Mouse (Mus musculus): ENCODE measurements around the gene Plbd2. TPM values are rescaled to one million over a fixed set of nuclear protein-coding genes. Genes with fewer than 3 reads are reported as not detected.
A peak's percentile ranks its signal among the peaks of the same experiment; 100 is the strongest.
"Not testable (repeated sequence)": the region's sequence is repeated elsewhere in the genome, so short reads cannot be mapped to it uniquely, and the experiment has no call there.

Gene Plbd2
- polyA plus RNA-seq, 1 experiment from 2014 or later = 40.8 TPM

DNA sequence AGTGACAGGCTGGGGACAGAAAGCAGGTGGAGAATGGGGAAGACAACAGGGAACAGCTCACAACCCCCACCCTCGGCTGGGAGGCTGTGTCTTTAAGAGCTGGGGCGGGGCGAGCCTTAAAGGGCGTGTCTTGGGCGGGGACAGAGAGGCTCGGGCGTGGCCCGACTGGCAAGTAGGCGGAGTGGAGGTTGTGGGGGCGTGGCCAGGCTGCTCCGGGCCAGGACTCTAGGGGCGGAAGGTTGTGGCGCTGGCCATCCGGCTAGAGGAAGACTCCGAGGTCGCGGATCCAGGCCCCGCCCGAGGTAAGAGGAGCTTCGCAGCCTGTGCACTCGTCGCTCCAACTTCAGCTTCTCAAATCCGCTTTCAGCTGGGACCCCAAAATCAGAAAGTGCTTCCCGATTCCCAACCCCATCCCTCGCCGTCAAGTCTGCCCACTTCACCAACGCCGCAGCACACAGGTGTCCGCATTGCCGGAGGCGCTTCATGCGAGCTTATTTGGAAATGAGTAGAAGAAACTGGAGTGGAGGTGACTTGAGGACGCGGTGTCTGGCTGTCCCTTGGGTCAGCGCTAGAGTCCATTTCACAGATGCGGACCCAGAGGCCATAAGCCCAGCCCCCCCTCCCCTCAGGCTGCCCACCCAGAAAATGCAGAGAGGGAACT lies 7.7 kb upstream of the Plbd2 start, which contains the start of gene Slc8b1:
TSS of gene Slc8b1 (plus strand) at position 187 of the 661 bp plus-strand sequence.
- no peaks in the 10 kb centered on the region for H3K9me3 ChIP-seq (replicated peaks)
- peak; percentile 94 for ATAC-seq (replicated peaks; ENCODE audit: insufficient number of reproducible peaks, insufficient read depth, low FRiP score, low read depth)
- no peaks in the 10 kb centered on the region for H3K36me3 ChIP-seq
- peak within 1 kb of the TSS; percentile 79 for H3K4me2 ChIP-seq
- H3K27me3 ChIP-seq = peaks cover 3% of the 10 kb centered on the region; the same call in 1 of the 2 replicates
- no peak within 1 kb of the TSS for H3K27ac ChIP-seq
- peak within 1 kb of the TSS; percentile 54 for H3K9ac ChIP-seq
- WGBS = 2% methylated on average over 36 of the region's 36 CpGs
- peak within 1 kb of the TSS; percentile 61 for H3K4me3 ChIP-seq
- H3K4me1 ChIP-seq (replicated peaks) = peaks cover 42% of the 10 kb centered on the region

DNA sequence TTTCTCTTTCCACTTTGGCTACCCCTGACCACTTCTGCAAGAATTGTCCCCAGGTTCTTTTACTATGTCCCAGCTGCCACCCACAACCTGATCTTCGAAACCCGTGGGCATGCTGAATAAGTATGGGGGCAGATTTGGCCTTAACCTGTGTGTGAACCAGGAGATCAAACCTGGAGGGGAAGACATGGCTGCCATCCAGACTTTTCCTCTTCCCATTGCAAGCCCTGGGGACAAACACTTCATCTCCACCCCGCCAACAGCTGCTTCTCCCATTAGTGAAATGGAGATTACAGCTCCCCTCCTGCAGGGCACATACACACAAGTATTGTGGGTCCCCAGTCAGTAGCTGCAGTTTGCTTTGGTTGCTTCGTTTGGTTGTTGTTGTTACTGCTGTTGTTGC lies 3.9 kb upstream of the Plbd2 start:
- no peak overlapping the region for H3K9ac ChIP-seq
- no peaks in the 10 kb centered on the region for H3K36me3 ChIP-seq
- no peak overlapping the region for H3K4me2 ChIP-seq
- WGBS = 58% methylated on average over 4 of the region's 4 CpGs
- ATAC-seq (replicated peaks; ENCODE audit: insufficient number of reproducible peaks, insufficient read depth, low FRiP score, low read depth) = no peak
- peaks cover 3% of the 10 kb centered on the region; the same call in 1 of the 2 replicates for H3K27me3 ChIP-seq
- H3K9me3 ChIP-seq (replicated peaks) = no peaks in the 10 kb centered on the region
- H3K4me3 ChIP-seq = no peak overlapping the region
- H3K4me1 ChIP-seq (replicated peaks) = peaks cover 33% of the 10 kb centered on the region
- no peak overlapping the region for H3K27ac ChIP-seq

DNA sequence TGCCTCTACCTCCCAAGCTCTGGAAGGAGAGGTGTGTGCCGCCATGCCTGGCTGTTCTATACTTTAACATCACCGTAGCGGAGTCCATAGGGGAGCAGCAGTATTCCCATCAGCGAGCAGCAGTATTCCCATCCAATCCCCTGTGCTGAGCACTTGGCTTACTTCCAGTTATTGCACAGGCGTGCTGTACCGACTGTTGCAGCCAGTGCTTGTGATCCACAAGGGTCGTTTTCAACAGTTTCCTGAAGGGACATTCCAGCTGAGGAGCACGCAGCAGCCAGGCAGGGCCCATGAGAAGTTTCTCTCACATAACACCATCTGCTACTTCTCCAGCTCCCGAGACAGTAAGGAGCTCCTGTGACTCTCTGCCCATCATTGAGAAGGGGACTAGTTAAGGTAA lies 3.1 kb upstream of the Plbd2 start:
- no peaks in the 10 kb centered on the region for H3K36me3 ChIP-seq
- 24% methylated on average over 9 of the region's 9 CpGs for WGBS
- no peak overlapping the region for H3K4me2 ChIP-seq
- H3K27ac ChIP-seq = no peak overlapping the region; the same call in 1 of the 2 replicates
- no peak overlapping the region for H3K9ac ChIP-seq
- H3K4me1 ChIP-seq (replicated peaks) = peaks cover 31% of the 10 kb centered on the region
- H3K9me3 ChIP-seq (replicated peaks) = no peaks in the 10 kb centered on the region
- H3K27me3 ChIP-seq = no peaks in the 10 kb centered on the region
- H3K4me3 ChIP-seq = no peak overlapping the region
- no peak for ATAC-seq (replicated peaks; ENCODE audit: insufficient number of reproducible peaks, insufficient read depth, low FRiP score, low read depth)

DNA sequence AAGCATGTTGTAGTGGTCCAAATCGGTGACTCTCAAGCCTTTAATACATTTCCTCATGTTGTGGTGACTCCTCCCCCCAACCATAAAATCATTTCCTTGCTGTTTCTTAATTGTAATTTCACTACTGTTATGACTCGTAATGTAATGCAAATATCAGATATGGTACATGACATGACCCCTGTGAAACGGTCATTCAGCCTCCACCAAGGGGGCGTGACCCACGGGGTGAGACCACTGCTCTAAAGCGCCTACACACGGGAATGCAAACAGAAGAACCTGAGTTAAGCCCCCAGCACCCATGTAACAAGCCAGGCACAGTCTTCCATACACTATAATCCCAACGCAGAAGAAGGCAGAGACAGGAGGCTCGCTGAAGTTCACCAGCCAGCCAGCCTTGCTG lies 2.4 kb upstream of the Plbd2 start:
- Histone ChIP-seq H3K27me3 (no peaks in the 10 kb centered on the region), H3K27ac (no peak overlapping the region), H3K4me2 (peak overlapping the region; percentile 17; the same call in 1 of the 2 replicates), H3K4me1 (replicated peaks) (peaks cover 26% of the 10 kb centered on the region), H3K4me3 (no peak overlapping the region), H3K9me3 (replicated peaks) (no peaks in the 10 kb centered on the region), H3K9ac (no peak overlapping the region), H3K36me3 (no peaks in the 10 kb centered on the region)
- ATAC-seq (replicated peaks; ENCODE audit: insufficient number of reproducible peaks, insufficient read depth, low FRiP score, low read depth) = no peak
- WGBS = 66% methylated on average over 9 of the region's 9 CpGs

DNA sequence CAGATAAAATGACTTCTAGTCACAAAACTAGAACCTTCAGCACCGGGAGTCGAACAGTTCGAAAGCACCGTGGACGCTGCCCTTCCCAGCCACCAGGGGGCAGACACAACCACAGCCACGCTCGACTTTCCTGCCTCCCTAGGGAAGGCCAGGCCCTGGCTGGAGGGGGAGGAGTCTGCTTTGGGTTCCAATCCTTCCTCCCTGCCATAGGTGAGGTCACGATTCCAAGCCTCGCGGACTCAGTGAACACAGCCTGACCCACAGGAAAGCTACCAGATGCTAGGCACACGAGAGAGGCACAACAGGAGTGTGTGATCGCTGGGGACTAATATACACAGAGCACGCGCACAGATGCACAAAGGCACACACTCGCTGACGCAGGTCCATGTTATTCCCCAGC lies 1.9 kb upstream of the Plbd2 start:
- no peak for ATAC-seq (replicated peaks; ENCODE audit: insufficient number of reproducible peaks, insufficient read depth, low FRiP score, low read depth)
- WGBS = 25% methylated on average over 16 of the region's 16 CpGs
- H3K36me3 ChIP-seq = no peaks in the 10 kb centered on the region
- no peaks in the 10 kb centered on the region for H3K27me3 ChIP-seq
- H3K4me2 ChIP-seq = peak overlapping the region; percentile 17; the same call in 1 of the 2 replicates
- no peak overlapping the region for H3K9ac ChIP-seq
- no peak overlapping the region for H3K4me3 ChIP-seq
- H3K4me1 ChIP-seq (replicated peaks) = peaks cover 24% of the 10 kb centered on the region
- no peaks in the 10 kb centered on the region for H3K9me3 ChIP-seq (replicated peaks)
- H3K27ac ChIP-seq = no peak overlapping the region

DNA sequence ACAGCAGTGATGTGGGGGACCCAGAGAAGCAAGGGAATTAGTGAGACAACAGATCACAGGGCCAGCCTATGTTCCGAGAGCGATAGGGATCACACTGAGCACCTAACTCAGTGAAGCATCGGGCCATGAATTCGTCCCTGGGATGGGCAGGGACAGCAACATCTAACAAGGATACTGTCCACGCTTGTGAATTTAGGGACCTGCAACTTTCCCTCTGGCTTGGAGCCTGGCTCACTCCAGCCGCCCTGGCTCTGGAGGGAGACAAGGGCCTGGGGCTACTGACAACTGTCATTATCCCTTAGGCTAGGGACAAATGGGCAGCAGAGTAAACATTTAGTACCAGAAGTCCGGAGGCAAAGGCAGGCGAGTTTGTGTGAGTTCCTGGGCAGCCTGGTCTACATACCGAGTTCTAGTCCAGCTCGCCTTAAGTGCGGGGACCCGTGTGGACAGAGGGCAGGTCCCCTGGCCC lies 716 bp downstream of the Plbd2 start:
- Histone ChIP-seq H3K27me3 (no peaks in the 10 kb centered on the region), H3K9me3 (replicated peaks) (no peaks in the 10 kb centered on the region), H3K4me1 (replicated peaks) (peaks cover 23% of the 10 kb centered on the region), H3K36me3 (no peaks in the 10 kb centered on the region), H3K4me2 (peak overlapping the region; percentile 85), H3K9ac (peak overlapping the region; percentile 81), H3K27ac (no peak overlapping the region), H3K4me3 (peak overlapping the region; percentile 71)
- 3% methylated on average over 12 of the region's 12 CpGs for WGBS
- ATAC-seq (replicated peaks; ENCODE audit: insufficient number of reproducible peaks, insufficient read depth, low FRiP score, low read depth) = no peak; the same call in 1 of the 2 replicates

DNA sequence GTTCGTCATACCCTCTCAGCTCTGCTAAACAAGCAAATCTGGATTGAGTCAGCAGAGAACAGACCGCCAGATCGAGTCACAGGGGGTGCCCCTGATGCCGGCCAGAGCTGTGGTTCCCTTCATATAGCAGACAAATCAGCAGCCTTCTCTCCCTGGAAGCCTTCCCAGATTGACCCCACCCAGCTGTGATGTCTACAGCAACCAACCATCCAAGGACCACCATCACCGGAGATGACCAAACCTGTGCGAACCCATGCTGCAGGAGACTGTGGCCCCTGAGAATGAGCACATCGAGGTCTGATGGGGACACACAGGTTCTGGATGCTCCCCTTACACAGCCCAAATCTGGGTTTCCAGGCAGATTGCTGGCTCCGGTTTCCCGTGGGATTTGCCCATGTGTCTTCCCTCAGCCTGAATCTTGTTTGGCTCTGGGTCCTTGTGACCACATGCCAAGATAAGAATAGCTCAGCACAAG lies 1.2 kb downstream of the Plbd2 start:
- no peaks in the 10 kb centered on the region for H3K9me3 ChIP-seq (replicated peaks)
- H3K36me3 ChIP-seq = no peaks in the 10 kb centered on the region
- peak overlapping the region; percentile 81 for H3K9ac ChIP-seq
- H3K4me1 ChIP-seq (replicated peaks) = peaks cover 23% of the 10 kb centered on the region
- WGBS = 52% methylated on average over 9 of the region's 9 CpGs
- peak overlapping the region; percentile 85 for H3K4me2 ChIP-seq
- no peak for ATAC-seq (replicated peaks; ENCODE audit: insufficient number of reproducible peaks, insufficient read depth, low FRiP score, low read depth)
- H3K4me3 ChIP-seq = peak overlapping the region; percentile 71
- no peak overlapping the region for H3K27ac ChIP-seq
- no peaks in the 10 kb centered on the region for H3K27me3 ChIP-seq

DNA sequence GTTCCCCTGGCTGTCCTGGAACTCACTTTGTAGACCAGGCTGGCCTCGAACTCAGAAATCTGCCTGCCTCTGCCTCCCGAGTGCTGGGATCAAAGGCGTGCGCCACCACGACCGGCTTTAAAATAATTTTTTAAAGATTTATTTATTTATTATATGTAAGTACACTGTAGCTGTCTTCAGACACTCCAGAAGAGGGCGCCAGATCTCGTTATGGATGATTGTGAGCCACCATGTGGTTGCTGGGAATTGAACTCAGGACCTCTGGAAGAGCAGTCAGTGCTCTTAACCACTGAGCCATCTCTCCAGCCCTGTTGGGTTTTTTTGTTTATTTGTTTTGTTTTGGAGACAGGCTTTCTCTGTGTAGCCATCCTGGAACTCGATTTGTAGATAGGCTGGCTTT lies 2.8 kb downstream of the Plbd2 start:
- not testable (repeated sequence) for H3K9ac ChIP-seq; H3K27me3 ChIP-seq; H3K36me3 ChIP-seq; H3K4me2 ChIP-seq; H3K4me3 ChIP-seq; H3K27ac ChIP-seq; H3K9me3 ChIP-seq (replicated peaks); ATAC-seq (replicated peaks; ENCODE audit: insufficient number of reproducible peaks, insufficient read depth, low FRiP score, low read depth)
- WGBS = 88% methylated on average over 9 of the region's 9 CpGs
- peaks cover 17% of the 10 kb centered on the region for H3K4me1 ChIP-seq (replicated peaks)

DNA sequence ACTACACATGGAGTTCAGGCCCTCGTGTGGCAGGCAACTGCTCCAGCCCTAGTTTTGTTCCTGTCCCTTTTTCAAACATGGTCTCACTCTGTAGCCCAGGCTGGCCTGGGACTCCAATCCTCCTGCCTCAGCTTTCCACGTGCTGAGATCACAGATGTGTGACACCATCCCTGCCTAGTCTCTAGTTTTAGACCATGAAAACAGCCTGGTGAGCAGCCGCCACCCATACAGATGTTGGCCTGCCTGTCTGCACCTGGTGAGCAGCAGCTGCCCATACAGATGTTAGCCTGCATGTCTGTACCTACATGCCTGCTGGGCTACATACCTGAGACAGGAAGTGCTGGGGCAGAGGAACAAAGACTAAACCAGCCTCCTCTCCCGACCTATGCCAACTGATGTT lies 4.2 kb downstream of the Plbd2 start:
- Histone ChIP-seq H3K36me3 (peaks cover 4% of the 10 kb centered on the region; the same call in 1 of the 2 replicates), H3K4me3 (no peak overlapping the region), H3K4me2 (no peak overlapping the region), H3K27ac (no peak overlapping the region), H3K9me3 (replicated peaks) (no peaks in the 10 kb centered on the region), H3K27me3 (no peaks in the 10 kb centered on the region), H3K9ac (no peak overlapping the region), H3K4me1 (replicated peaks) (peaks cover 12% of the 10 kb centered on the region)
- ATAC-seq (replicated peaks; ENCODE audit: insufficient number of reproducible peaks, insufficient read depth, low FRiP score, low read depth) = no peak
- WGBS = 83% methylated on average over 4 of the region's 4 CpGs

DNA sequence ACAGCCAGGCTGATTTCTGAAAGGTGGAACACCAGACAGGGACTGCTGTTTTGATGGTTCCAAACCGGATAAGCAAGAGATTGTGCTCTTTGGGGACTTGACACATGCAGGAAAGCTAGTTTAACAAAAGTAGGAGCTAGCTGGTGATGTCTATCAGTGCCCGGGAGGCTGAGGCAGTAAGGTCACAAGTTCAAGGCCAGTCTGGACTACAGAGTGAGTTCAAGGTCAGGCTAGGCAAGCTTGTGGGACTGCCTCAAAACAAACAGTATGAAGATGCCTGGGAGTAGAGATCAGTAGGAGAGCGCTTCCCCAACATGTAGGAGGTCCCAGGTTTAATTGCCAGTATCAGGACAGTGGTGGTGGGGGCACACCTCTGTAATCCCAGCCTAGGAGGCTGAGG lies 6.4 kb downstream of the Plbd2 start:
- no peak for ATAC-seq (replicated peaks; ENCODE audit: insufficient number of reproducible peaks, insufficient read depth, low FRiP score, low read depth)
- Histone ChIP-seq H3K27ac (no peak overlapping the region), H3K9me3 (replicated peaks) (no peaks in the 10 kb centered on the region), H3K4me1 (replicated peaks) (peaks cover 4% of the 10 kb centered on the region), H3K36me3 (peaks cover 4% of the 10 kb centered on the region; the same call in 1 of the 2 replicates), H3K4me3 (no peak overlapping the region), H3K9ac (no peak overlapping the region), H3K4me2 (no peak overlapping the region), H3K27me3 (no peaks in the 10 kb centered on the region)
- 83% methylated on average over 3 of the region's 3 CpGs for WGBS

DNA sequence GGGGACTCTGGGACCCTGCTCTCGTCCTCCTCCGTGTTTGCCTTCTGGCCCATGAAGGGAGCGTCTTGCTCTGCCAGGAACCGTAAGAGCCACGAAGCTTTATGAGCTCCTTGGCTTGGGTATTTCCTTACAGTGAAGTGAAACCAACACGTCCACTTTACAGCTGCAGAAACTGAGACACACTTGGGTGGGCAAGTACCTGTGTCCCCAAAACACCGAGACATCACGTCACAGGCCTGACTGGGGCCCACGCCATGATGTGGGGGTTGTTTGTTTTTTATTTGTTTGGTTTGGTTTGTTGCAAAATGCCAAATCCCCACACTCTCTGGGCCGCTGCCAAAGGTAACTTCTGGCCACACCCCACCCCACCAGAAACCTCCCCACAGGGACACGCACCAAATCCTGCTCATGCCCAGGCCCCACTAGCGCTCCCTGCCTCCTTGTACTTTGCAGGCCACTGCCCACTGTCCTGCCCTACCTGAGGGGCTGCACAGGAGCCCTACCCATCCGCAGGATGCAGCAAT lies 7.7 kb downstream of the Plbd2 start:
- H3K9me3 ChIP-seq (replicated peaks) = no peaks in the 10 kb centered on the region
- ATAC-seq (replicated peaks; ENCODE audit: insufficient number of reproducible peaks, insufficient read depth, low FRiP score, low read depth) = no peak
- no peak overlapping the region for H3K27ac ChIP-seq
- H3K4me1 ChIP-seq (replicated peaks) = peaks cover 7% of the 10 kb centered on the region
- H3K9ac ChIP-seq = no peak overlapping the region
- 86% methylated on average over 13 of the region's 13 CpGs for WGBS
- H3K4me3 ChIP-seq = no peak overlapping the region
- no peak overlapping the region for H3K4me2 ChIP-seq
- peaks cover 4% of the 10 kb centered on the region; the same call in 1 of the 2 replicates for H3K36me3 ChIP-seq
- H3K27me3 ChIP-seq = no peaks in the 10 kb centered on the region

Data from heart, embryonic 15.5 days (tissue).